Mouse (Mus musculus) ES-E14 (cell line): Measurements from ENCODE around the gene Il2ra. TPM values are rescaled to one million over a fixed set of nuclear protein-coding genes. Genes with fewer than 3 reads are reported as not detected.

ENCODE experiments used
- DNase-seq: peaks from one replicate; pipeline ENCODE4 v3.0.0-alpha.2; 2013; ENCODE audit warnings: low read depth, low spot score
- H3K27ac ChIP-seq: 2 replicates; pipeline ENCODE4 v1.5.1; 2012; ENCODE audit warnings: low read depth, mild to moderate bottlenecking, low read length, moderate library complexity, mixed read lengths; ENCODE audit not compliant: poor library complexity, insufficient read depth, severe bottlenecking
- H3K36me3 ChIP-seq: 2 replicates; pipeline ENCODE4 v1.6.1; 2012; ENCODE audit warnings: mild to moderate bottlenecking, low read length, moderate library complexity, mixed read lengths; ENCODE audit not compliant: control insufficient read depth, poor library complexity, insufficient read depth, severe bottlenecking
- H3K4me1 ChIP-seq, 2 experiments: fragments of 150-350 bp in 1 of 2; sonication (generic) in 1 of 2; 2 replicates each; pipeline ENCODE4 v1.6.1; 2012; ENCODE audit warnings: low read length in 2 of 2, mild to moderate bottlenecking in 1 of 2, mixed read lengths in 1 of 2; ENCODE audit not compliant: control insufficient read depth in 2 of 2, insufficient read depth in 2 of 2, poor library complexity in 1 of 2
- H3K4me3 ChIP-seq, 2 experiments: fragments of 150-350 bp in 1 of 2; sonication (generic) in 1 of 2; 2 replicates each; pipeline ENCODE4 v1.5.1; 2012; ENCODE audit warnings: low read length in 2 of 2, low read depth in 1 of 2, mild to moderate bottlenecking in 1 of 2, mixed read lengths in 1 of 2; ENCODE audit not compliant: insufficient read depth in 1 of 2, poor library complexity in 1 of 2, severe bottlenecking in 1 of 2
- H3K9ac ChIP-seq: 2 replicates; pipeline ENCODE4 v1.6.1; 2012; ENCODE audit warnings: low read depth, mild to moderate bottlenecking, low read length, mixed read lengths; ENCODE audit not compliant: poor library complexity, insufficient read depth, severe bottlenecking
- H3K9me3 ChIP-seq: fragments of 150-350 bp; sonication (generic); 2 replicates; pipeline ENCODE4 v1.6.1; 2012; ENCODE audit warnings: low read depth, mild to moderate bottlenecking, low read length; ENCODE audit not compliant: control insufficient read depth, insufficient read depth
- CHD2 ChIP-seq: IDR thresholded peaks from 2 replicates; pipeline ENCODE4 v1.6.1; 2014; ENCODE audit warnings: mild to moderate bottlenecking, low read depth, low read length, inconsistent platforms
- HCFC1 ChIP-seq: IDR thresholded peaks from 2 replicates; pipeline ENCODE4 v1.6.1; 2012; ENCODE audit warnings: low read length, inconsistent platforms, borderline replicate concordance; ENCODE audit not compliant: insufficient read depth
- MAFK ChIP-seq: IDR thresholded peaks from 2 replicates; pipeline ENCODE4 v1.6.1; 2014; ENCODE audit warnings: mild to moderate bottlenecking, low read depth, low read length, inconsistent platforms; ENCODE audit not compliant: insufficient read depth
- ZC3H11A ChIP-seq: IDR thresholded peaks from 2 replicates; pipeline ENCODE4 v1.6.1; 2012; ENCODE audit warnings: low read depth, mild to moderate bottlenecking, inconsistent platforms, low read length, borderline replicate concordance
- ZNF384 ChIP-seq: IDR thresholded peaks from 2 replicates; pipeline ENCODE4 v1.6.1; 2012; ENCODE audit warnings: low read depth, low read length, inconsistent platforms
- in situ Hi-C, 2 experiments: fragments of 600-800 bp; cut with MboI; formaldehyde crosslinking; loops; one replicate each; pipeline ENCODE4 v1.15.1; 2025; ENCODE audit warnings: low sequenced_read_pairs in 2 of 2, inconsistent platforms in 1 of 2; ENCODE audit not compliant: unreplicated experiment in 2 of 2
- total RNA-seq: library from RNA; depleted of rRNA; stranded (reverse); fragments of 300-350 nt; gene quantifications from 2 replicates; pipeline ENCODE4 v1.2.3, GENCODE M21; 2012

The Il2ra gene
- total RNA-seq, 1 experiment = not detected

GRCm38 (mm10) chr2:11625890-11626289, 16.7 kb upstream of the Il2ra start, which contains the start of gene Gm17490:
Gene Gm17490, minus strand, starts transcription at chr2:11626264.
- H3K36me3 ChIP-seq = no peaks in the 10 kb centered on the region
- no peak for DNase-seq
- H3K4me1 ChIP-seq = no peaks in the 10 kb centered on the region
- no peaks in the 10 kb centered on the region for H3K9me3 ChIP-seq
- H3K27ac ChIP-seq = no peak within 1 kb of the TSS
- no peak within 1 kb of the TSS for H3K4me3 ChIP-seq
- H3K9ac ChIP-seq = no peak within 1 kb of the TSS
- TF ChIP-seq MAFK (no peak), HCFC1 (no peak), ZNF384 (no peak), CHD2 (no peak), ZC3H11A (no peak)
- in situ Hi-C loops = no loop called here

GRCm38 (mm10) chr2:11635035-11635434, 7.6 kb upstream of the Il2ra start:
- Histone ChIP-seq H3K9me3 (no peaks in the 10 kb centered on the region), H3K4me3 (no peak overlapping the region), H3K27ac (no peak overlapping the region), H3K9ac (no peak overlapping the region), H3K36me3 (no peaks in the 10 kb centered on the region), H3K4me1 (no peaks in the 10 kb centered on the region)
- no peak for DNase-seq
- no peak for TF ChIP-seq ZC3H11A
- TF ChIP-seq ZNF384 = no peak
- no peak for TF ChIP-seq HCFC1
- TF ChIP-seq MAFK = no peak
- no peak for TF ChIP-seq CHD2
- in situ Hi-C loops = no loop called here

GRCm38 (mm10) chr2:11635471-11636137, 7.0 kb upstream of the Il2ra start:
- Histone ChIP-seq H3K27ac (no peak overlapping the region), H3K9ac (no peak overlapping the region), H3K4me1 (no peaks in the 10 kb centered on the region), H3K9me3 (no peaks in the 10 kb centered on the region), H3K36me3 (no peaks in the 10 kb centered on the region), H3K4me3 (no peak overlapping the region)
- DNase-seq = no peak
- in situ Hi-C loops = no loop called here
- TF ChIP-seq ZC3H11A (no peak), CHD2 (no peak), ZNF384 (no peak), HCFC1 (no peak), MAFK (no peak)

GRCm38 (mm10) chr2:11636138-11636480, 6.5 kb upstream of the Il2ra start:
- in situ Hi-C loops = no loop called here

GRCm38 (mm10) chr2:11637115-11637514, 5.5 kb upstream of the Il2ra start:
- no peak overlapping the region for H3K4me3 ChIP-seq
- H3K4me1 ChIP-seq = no peaks in the 10 kb centered on the region
- in situ Hi-C loops = no loop called here
- H3K36me3 ChIP-seq = no peaks in the 10 kb centered on the region
- TF ChIP-seq HCFC1 (no peak), ZC3H11A (no peak), MAFK (no peak), ZNF384 (no peak), CHD2 (no peak)
- H3K27ac ChIP-seq = no peak overlapping the region
- H3K9me3 ChIP-seq = no peaks in the 10 kb centered on the region
- H3K9ac ChIP-seq = no peak overlapping the region
- DNase-seq = no peak

More at GRCm38 (mm10) chr2:11636138-11636480, 6.5 kb upstream of the Il2ra start:
- no peak for DNase-seq
- Histone ChIP-seq H3K36me3 (no peaks in the 10 kb centered on the region), H3K4me1 (no peaks in the 10 kb centered on the region), H3K9me3 (no peaks in the 10 kb centered on the region), H3K27ac (no peak overlapping the region), H3K9ac (no peak overlapping the region), H3K4me3 (no peak overlapping the region)
- TF ChIP-seq MAFK (no peak), ZNF384 (no peak)
